Mouse (Mus musculus): Measurements from ENCODE around the gene Znrf2. TPM values are rescaled to one million over a fixed set of nuclear protein-coding genes. Genes with fewer than 3 reads are reported as not detected.

Znrf2 gene
- polyA plus RNA-seq, 1 experiment from 2014 or later: 6.7 TPM

GRCm38 (mm10) chr6:54827481-54827880, 10.8 kb downstream of the Znrf2 start:
- no peak overlapping the region for H3K4me3 ChIP-seq (replicated peaks; ENCODE audit: low read depth, low read length)
- ATAC-seq (replicated peaks; ENCODE audit: low FRiP score, low read depth) (peak; percentile 61; the same call in 1 of the 2 replicates), DNase-seq (ENCODE audit: low spot score) (no peak)
- no peaks in the 10 kb centered on the region for H3K9me3 ChIP-seq (replicated peaks; ENCODE audit: low read length)
- TF ChIP-seq CTCF (IDR thresholded peaks at IDR 0.05; ENCODE audit: low read depth): no peak
- H3K4me1 ChIP-seq (replicated peaks; ENCODE audit: insufficient read depth, low read length): no peaks in the 10 kb centered on the region; the same call in 1 of the 2 replicates
- H3K36me3 ChIP-seq (ENCODE audit: insufficient read depth, low read length): no peaks in the 10 kb centered on the region
- H3K27ac ChIP-seq: no peak overlapping the region
- 54% methylated on average over 5 of the region's 5 CpGs for WGBS
- H3K4me2 ChIP-seq (ENCODE audit: low read length): no peak overlapping the region
- no peak overlapping the region for H3K9ac ChIP-seq (ENCODE audit: low read depth, low read length)
- no peaks in the 10 kb centered on the region for H3K27me3 ChIP-seq (ENCODE audit: insufficient read depth, low read length)

GRCm38 (mm10) chr6:54828274-54828673, 11.6 kb downstream of the Znrf2 start:
- 91% methylated on average over 1 of the region's 1 CpGs for WGBS
- DNase-seq (ENCODE audit: low spot score): no peak

GRCm38 (mm10) chr6:54830048-54830772, 13.5 kb downstream of the Znrf2 start:
- H3K27me3 ChIP-seq (ENCODE audit: insufficient read depth, low read length): no peaks in the 10 kb centered on the region
- 0 out of 2 replicates have a peak overlapping the region, but pooled peaks have one; percentile 31 for H3K27ac ChIP-seq
- ATAC-seq (replicated peaks; ENCODE audit: low FRiP score, low read depth) (0 out of 2 replicates have a peak, but pooled peaks have one; percentile 29), DNase-seq (ENCODE audit: low spot score) (no peak)
- TF ChIP-seq CTCF (IDR thresholded peaks at IDR 0.05; ENCODE audit: low read depth): no peak
- H3K4me3 ChIP-seq (replicated peaks; ENCODE audit: low read depth, low read length): no peak overlapping the region
- WGBS: 75% methylated on average over 7 of the region's 7 CpGs
- no peaks in the 10 kb centered on the region for H3K9me3 ChIP-seq (replicated peaks; ENCODE audit: low read length)
- no peak overlapping the region for H3K9ac ChIP-seq (ENCODE audit: low read depth, low read length)
- no peaks in the 10 kb centered on the region; the same call in 1 of the 2 replicates for H3K4me1 ChIP-seq (replicated peaks; ENCODE audit: insufficient read depth, low read length)
- H3K4me2 ChIP-seq (ENCODE audit: low read length): no peak overlapping the region
- no peaks in the 10 kb centered on the region for H3K36me3 ChIP-seq (ENCODE audit: insufficient read depth, low read length)

More at GRCm38 (mm10) chr6:54828274-54828673, 11.6 kb downstream of the Znrf2 start:
- Histone ChIP-seq H3K4me1 (replicated peaks; ENCODE audit: insufficient read depth, low read length) (no peaks in the 10 kb centered on the region; the same call in 1 of the 2 replicates), H3K36me3 (ENCODE audit: insufficient read depth, low read length) (no peaks in the 10 kb centered on the region), H3K4me3 (replicated peaks; ENCODE audit: low read depth, low read length) (no peak overlapping the region), H3K9me3 (replicated peaks; ENCODE audit: low read length) (no peaks in the 10 kb centered on the region), H3K9ac (ENCODE audit: low read depth, low read length) (no peak overlapping the region), H3K4me2 (ENCODE audit: low read length) (no peak overlapping the region), H3K27ac (no peak overlapping the region), H3K27me3 (ENCODE audit: insufficient read depth, low read length) (no peaks in the 10 kb centered on the region)
- TF ChIP-seq CTCF (IDR thresholded peaks at IDR 0.05; ENCODE audit: low read depth): no peak
- ATAC-seq (replicated peaks; ENCODE audit: low FRiP score, low read depth): no peak

GRCm38 (mm10) chr6:54831069-54831720, 14.5 kb downstream of the Znrf2 start:
- ATAC-seq (replicated peaks; ENCODE audit: low FRiP score, low read depth) (no peak; the same call in 1 of the 2 replicates), DNase-seq (ENCODE audit: low spot score) (no peak)
- TF ChIP-seq CTCF (IDR thresholded peaks at IDR 0.05; ENCODE audit: low read depth): no peak
- H3K36me3 ChIP-seq (ENCODE audit: insufficient read depth, low read length): 0 out of 2 replicates have a peak, but pooled peaks cover 4% of the 10 kb centered on the region
- H3K4me1 ChIP-seq (replicated peaks; ENCODE audit: insufficient read depth, low read length): no peaks in the 10 kb centered on the region; the same call in 1 of the 2 replicates
- no peak overlapping the region for H3K9ac ChIP-seq (ENCODE audit: low read depth, low read length)
- 49% methylated on average over 8 of the region's 8 CpGs for whole genome bisulfite sequencing
- no peak overlapping the region for H3K4me2 ChIP-seq (ENCODE audit: low read length)
- H3K27ac ChIP-seq: peak overlapping the region; percentile 42; the same call in 1 of the 2 replicates
- H3K9me3 ChIP-seq (replicated peaks; ENCODE audit: low read length): no peaks in the 10 kb centered on the region
- no peaks in the 10 kb centered on the region for H3K27me3 ChIP-seq (ENCODE audit: insufficient read depth, low read length)
- H3K4me3 ChIP-seq (replicated peaks; ENCODE audit: low read depth, low read length): no peak overlapping the region

- WGBS: 68% methylated on average over 2 of the region's 2 CpGs
- H3K4me1 ChIP-seq (replicated peaks; ENCODE audit: insufficient read depth, low read length): no peaks in the 10 kb centered on the region; the same call in 1 of the 2 replicates
- DNase-seq (ENCODE audit: low spot score) (no peak), ATAC-seq (replicated peaks; ENCODE audit: low FRiP score, low read depth) (no peak)
- H3K4me2 ChIP-seq (ENCODE audit: low read length): no peak overlapping the region
- H3K27ac ChIP-seq: no peak overlapping the region
- no peak for TF ChIP-seq CTCF (IDR thresholded peaks at IDR 0.05; ENCODE audit: low read depth)
- no peak overlapping the region for H3K4me3 ChIP-seq (replicated peaks; ENCODE audit: low read depth, low read length)
- H3K27me3 ChIP-seq (ENCODE audit: insufficient read depth, low read length): no peaks in the 10 kb centered on the region
- no peaks in the 10 kb centered on the region for H3K9me3 ChIP-seq (replicated peaks; ENCODE audit: low read length)
- no peak overlapping the region for H3K9ac ChIP-seq (ENCODE audit: low read depth, low read length)
- H3K36me3 ChIP-seq (ENCODE audit: insufficient read depth, low read length): 0 out of 2 replicates have a peak, but pooled peaks cover 4% of the 10 kb centered on the region
Observed at GRCm38 (mm10) chr6:54833427-54833826, 16.7 kb downstream of the Znrf2 start.

- H3K4me1 ChIP-seq (replicated peaks; ENCODE audit: insufficient read depth, low read length): no peaks in the 10 kb centered on the region
- H3K27me3 ChIP-seq (ENCODE audit: insufficient read depth, low read length): no peaks in the 10 kb centered on the region
- H3K4me2 ChIP-seq (ENCODE audit: low read length): no peak overlapping the region
- DNase-seq (ENCODE audit: low spot score) (no peak), ATAC-seq (replicated peaks; ENCODE audit: low FRiP score, low read depth) (no peak)
- TF ChIP-seq CTCF (IDR thresholded peaks at IDR 0.05; ENCODE audit: low read depth): no peak
- H3K27ac ChIP-seq: no peak overlapping the region
- no peak overlapping the region for H3K4me3 ChIP-seq (replicated peaks; ENCODE audit: low read depth, low read length)
- no peak overlapping the region for H3K9ac ChIP-seq (ENCODE audit: low read depth, low read length)
- 0 out of 2 replicates have a peak, but pooled peaks cover 4% of the 10 kb centered on the region for H3K36me3 ChIP-seq (ENCODE audit: insufficient read depth, low read length)
- no peaks in the 10 kb centered on the region; the same call in 1 of the 2 replicates for H3K9me3 ChIP-seq (replicated peaks; ENCODE audit: low read length)
Observed at GRCm38 (mm10) chr6:54836666-54837065, 19.9 kb downstream of the Znrf2 start.
